ENCODE assay signal across 8 mouse cellular contexts in the genomic region with DNA sequence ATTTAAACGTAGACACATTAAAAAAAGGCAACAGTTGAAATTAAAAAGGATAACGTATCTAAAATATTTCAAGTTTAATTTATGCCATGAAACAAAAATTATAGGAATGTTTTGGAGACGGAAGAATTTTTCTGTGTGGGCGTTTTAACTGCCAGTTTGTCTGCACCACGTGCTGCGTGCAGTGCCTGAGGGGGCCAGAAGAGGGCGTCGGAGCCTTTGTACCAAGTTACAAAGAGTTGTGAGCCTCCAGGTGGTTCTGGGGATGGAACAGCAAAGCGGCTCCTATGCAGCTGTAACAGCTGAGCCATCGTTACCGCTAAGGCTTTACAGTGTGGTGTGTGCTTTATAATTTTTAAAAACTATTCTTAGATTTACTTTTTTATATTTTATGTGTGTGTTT. TPM values are rescaled to one million over a fixed set of nuclear protein-coding genes. Genes with fewer than 3 reads are reported as not detected.
A peak's percentile ranks its signal among the peaks of the same experiment; 100 is the strongest.
DNase-seq lines count a peak whose midpoint lies in the region; ATAC-seq and TF ChIP-seq lines count a peak whose summit lies in the region.

No protein-coding gene starts in this region.

- no peak for ATAC-seq in embryonic facial prominence, embryonic 15.5 days (ENCODE audit: insufficient number of reproducible peaks, low FRiP score, low TSS enrichment, low read depth)
- no peak for ATAC-seq in heart, embryonic 16.5 days (replicated peaks; ENCODE audit: extremely low read depth, insufficient read depth, low FRiP score)

- peaks cover 69% of the 10 kb centered on the region for H3K4me1 ChIP-seq in embryonic facial prominence, embryonic 15.5 days
- H3K4me1 ChIP-seq in heart, embryonic 16.5 days (ENCODE audit: control insufficient read depth, insufficient read depth, low read length), result peaks cover 60% of the 10 kb centered on the region
- peaks cover 31% of the 10 kb centered on the region for H3K4me1 ChIP-seq in lung, adult 2 months (ENCODE audit: control insufficient read depth, insufficient read depth, low read length)

- H3K4me3 ChIP-seq in C2C12 (ENCODE audit: insufficient read depth, poor library complexity, severe bottlenecking), result peak overlapping the region; percentile 74
- H3K4me3 ChIP-seq in embryonic facial prominence, embryonic 15.5 days (replicated peaks), result peak overlapping the region; percentile 78
- no peak overlapping the region for H3K4me3 ChIP-seq in heart, embryonic 16.5 days (ENCODE audit: low read length)
- no peak overlapping the region for H3K4me3 ChIP-seq in lung, adult 2 months (replicated peaks; ENCODE audit: extremely low read depth, low read depth, low read length)

- no peaks in the 10 kb centered on the region for H3K9me3 ChIP-seq in embryonic facial prominence, embryonic 15.5 days (replicated peaks)
- H3K9me3 ChIP-seq in heart, embryonic 16.5 days (replicated peaks; ENCODE audit: control insufficient read depth, low read length), result no peaks in the 10 kb centered on the region

- no peak overlapping the region for H3ac ChIP-seq in C2C12 (ENCODE audit: control insufficient read depth, insufficient read length, low read depth)

- WGBS in embryonic facial prominence, embryonic 15.5 days, result 29% methylated on average over 11 of the region's 11 CpGs
- 39% methylated on average over 11 of the region's 11 CpGs for WGBS in heart, embryonic 16.5 days
- WGBS in lung, adult 2 months, result 43% methylated on average over 11 of the region's 11 CpGs

- peaks cover 38% of the 10 kb centered on the region for H3K79me3 ChIP-seq in C2C12 (ENCODE audit: low read depth)

- H3K4me2 ChIP-seq in embryonic facial prominence, embryonic 15.5 days (replicated peaks), result peak overlapping the region; percentile 87
- peak overlapping the region; percentile 89; the same call in 1 of the 2 replicates for H3K4me2 ChIP-seq in heart, embryonic 16.5 days (ENCODE audit: low read depth, low read length)

- no peak overlapping the region for H3K27ac ChIP-seq in embryonic facial prominence, embryonic 15.5 days (replicated peaks)
- no peak overlapping the region for H3K27ac ChIP-seq in heart, embryonic 16.5 days (ENCODE audit: low read length)

- H3K27me3 ChIP-seq in C2C12 (ENCODE audit: control insufficient read depth, insufficient read depth, insufficient read length), result no peaks in the 10 kb centered on the region
- no peaks in the 10 kb centered on the region for H3K27me3 ChIP-seq in embryonic facial prominence, embryonic 15.5 days
- H3K27me3 ChIP-seq in heart, embryonic 16.5 days (ENCODE audit: control insufficient read depth, insufficient read depth, low read length), result no peaks in the 10 kb centered on the region

- TF ChIP-seq CTCF in C2C12 (IDR thresholded peaks at IDR 0.05; ENCODE audit: control insufficient read depth, insufficient read depth, insufficient read length), result peak; percentile 34
- TF ChIP-seq CTCF in lung, adult 2 months (IDR thresholded peaks at IDR 0.05; ENCODE audit: insufficient read depth, low read length), result peak; percentile 61

- no peaks in the 10 kb centered on the region for H3K36me3 ChIP-seq in C2C12 (ENCODE audit: control insufficient read depth, insufficient read depth)
- peaks cover 5% of the 10 kb centered on the region; the same call in 1 of the 2 replicates for H3K36me3 ChIP-seq in embryonic facial prominence, embryonic 15.5 days
- peaks cover under 1% of the 10 kb centered on the region; the same call in 1 of the 2 replicates for H3K36me3 ChIP-seq in heart, embryonic 16.5 days (ENCODE audit: control insufficient read depth, insufficient read depth)

- TF ChIP-seq POLR2A in lung, adult 2 months (IDR thresholded peaks at IDR 0.05; ENCODE audit: borderline replicate concordance, extremely low read depth, low read depth, low read length), result no peak

- H3K79me2 ChIP-seq in C2C12 (ENCODE audit: control insufficient read depth, insufficient read depth), result peaks cover 54% of the 10 kb centered on the region

- DNase-seq in adrenal gland, postnatal 14 days, result peak; percentile 91
- peak; percentile 64 to 88 for DNase-seq in layer of hippocampus, adult 18-20 months (ENCODE audit: low spot score in 2 of 2)
- DNase-seq in lung, adult 2 months, result peak; percentile 62
- peak; percentile 33 for DNase-seq in ovary, adult 18-20 months (ENCODE audit: low spot score)
- DNase-seq in thymus, postnatal 0 days (ENCODE audit: low spot score), result peak; percentile 87

- no peak overlapping the region for H3K9ac ChIP-seq in embryonic facial prominence, embryonic 15.5 days
- H3K9ac ChIP-seq in heart, embryonic 16.5 days (ENCODE audit: low read length), result no peak overlapping the region

TF ChIP-seq in C2C12, 6 proteins besides CTCF, POLR2A, EP300 and RAD21:
- TF ChIP-seq MYOD1 (IDR thresholded peaks at IDR 0.05; ENCODE audit: control insufficient read depth, insufficient read length, low read depth), result no peak
- peak; percentile 80 for TF ChIP-seq USF1 (IDR thresholded peaks at IDR 0.05; ENCODE audit: low read depth)

RNA-seq across cellular contexts. Expression of a gene that starts 1.6 kb away (rescaled TPM):
- 131 TPM for polyA plus RNA-seq in C2C12 (2012; fragmentation: generic; extraction: Trizol)
- total RNA-seq in adrenal gland, postnatal 14 days (2021), result 100 and 103 TPM in 2 replicates
- 77.8 and 80.3 TPM in 2 replicates for polyA plus RNA-seq in embryonic facial prominence, embryonic 15.5 days (2015; fragmentation: Nextera tagmentation; extraction: Ambion mirVana)
- polyA plus RNA-seq in heart, embryonic 16.5 days (2015; fragmentation: Nextera tagmentation; extraction: Ambion mirVana), result 75.1 and 86.8 TPM in 2 replicates
- total RNA-seq in layer of hippocampus, adult 18-20 months (2021), result 100 to 1,000 TPM; 270 to 283 TPM
- 83.6 and 151 TPM in 2 replicates for polyA plus RNA-seq in lung, adult 2 months (2012; rRNA removed)
- 51.3 and 59.8 TPM in 2 replicates for polyA plus RNA-seq in thymus, postnatal 0 days (2015; fragmentation: Nextera tagmentation; extraction: Ambion mirVana)

RNA-seq across cellular contexts. Expression of a gene that starts 30.1 kb away (rescaled TPM):
- polyA plus RNA-seq in C2C12 (2012; fragmentation: generic; extraction: Trizol), result 54.8 TPM
- 15.4 and 16.8 TPM in 2 replicates for total RNA-seq in adrenal gland, postnatal 14 days (2021)
- polyA plus RNA-seq in embryonic facial prominence, embryonic 15.5 days (2015; fragmentation: Nextera tagmentation; extraction: Ambion mirVana), result 77.6 and 83.6 TPM in 2 replicates
- polyA plus RNA-seq in heart, embryonic 16.5 days (2015; fragmentation: Nextera tagmentation; extraction: Ambion mirVana), result 62.8 and 69.4 TPM in 2 replicates
- 10 to 100 TPM; 16.8 to 18.8 TPM for total RNA-seq in layer of hippocampus, adult 18-20 months (2021)
- polyA plus RNA-seq in lung, adult 2 months (2012; rRNA removed), result 8.6 and 9.1 TPM in 2 replicates
- 95.8 and 98.6 TPM in 2 replicates for polyA plus RNA-seq in thymus, postnatal 0 days (2015; fragmentation: Nextera tagmentation; extraction: Ambion mirVana)

RNA-seq across cellular contexts. Expression of a gene that starts 39.8 kb away (rescaled TPM):
- polyA plus RNA-seq in C2C12 (2012; fragmentation: generic; extraction: Trizol), result 5.2 TPM
- 18.5 and 21.6 TPM in 2 replicates for total RNA-seq in adrenal gland, postnatal 14 days (2021)
- polyA plus RNA-seq in embryonic facial prominence, embryonic 15.5 days (2015; fragmentation: Nextera tagmentation; extraction: Ambion mirVana), result 11.2 and 14.4 TPM in 2 replicates
- polyA plus RNA-seq in heart, embryonic 16.5 days (2015; fragmentation: Nextera tagmentation; extraction: Ambion mirVana), result 6.1 and 9.2 TPM in 2 replicates
- total RNA-seq in layer of hippocampus, adult 18-20 months (2021), result 1 to 10 TPM; 1.8 to 2.0 TPM
- polyA plus RNA-seq in lung, adult 2 months (2012; rRNA removed), result 28.9 and 31.5 TPM in 2 replicates
- 2.6 and 3.0 TPM in 2 replicates for polyA plus RNA-seq in thymus, postnatal 0 days (2015; fragmentation: Nextera tagmentation; extraction: Ambion mirVana)

RNA-seq across cellular contexts. Expression of a gene that starts 55.1 kb away (rescaled TPM):
- 0.01 TPM for polyA plus RNA-seq in C2C12 (2012; fragmentation: generic; extraction: Trizol)
- 4.7 and 5.2 TPM in 2 replicates for total RNA-seq in adrenal gland, postnatal 14 days (2021)
- polyA plus RNA-seq in embryonic facial prominence, embryonic 15.5 days (2015; fragmentation: Nextera tagmentation; extraction: Ambion mirVana), result 0.88 and 1.1 TPM in 2 replicates
- polyA plus RNA-seq in heart, embryonic 16.5 days (2015; fragmentation: Nextera tagmentation; extraction: Ambion mirVana), result 0.04 and 0.05 TPM in 2 replicates
- total RNA-seq in layer of hippocampus, adult 18-20 months (2021), result 10 to 100 TPM; 34.1 to 35.9 TPM
- polyA plus RNA-seq in lung, adult 2 months (2012; rRNA removed), result 0.02 and 0.06 TPM in 2 replicates
- polyA plus RNA-seq in thymus, postnatal 0 days (2015; fragmentation: Nextera tagmentation; extraction: Ambion mirVana), result 0.12 and 0.20 TPM in 2 replicates

Comparison
In these comparisons a context has a peak if more than half of its experiments do, and no peak if none do; other contexts are left out.
1. H3K4me3 ChIP-seq: peak in C2C12 (single experiment) and embryonic facial prominence, embryonic 15.5 days (single experiment); none in heart, embryonic 16.5 days (single experiment) and lung, adult 2 months (single experiment).
2. DNase-seq: peak in every context shown above with its lines; median percentile 91 in adrenal gland, postnatal 14 days; 87 in thymus, postnatal 0 days; 76 in layer of hippocampus, adult 18-20 months; 62 in lung, adult 2 months; 33 in ovary, adult 18-20 months.